Mouse (Mus musculus): ENCODE measurements around the gene Cdsn.

DNA sequence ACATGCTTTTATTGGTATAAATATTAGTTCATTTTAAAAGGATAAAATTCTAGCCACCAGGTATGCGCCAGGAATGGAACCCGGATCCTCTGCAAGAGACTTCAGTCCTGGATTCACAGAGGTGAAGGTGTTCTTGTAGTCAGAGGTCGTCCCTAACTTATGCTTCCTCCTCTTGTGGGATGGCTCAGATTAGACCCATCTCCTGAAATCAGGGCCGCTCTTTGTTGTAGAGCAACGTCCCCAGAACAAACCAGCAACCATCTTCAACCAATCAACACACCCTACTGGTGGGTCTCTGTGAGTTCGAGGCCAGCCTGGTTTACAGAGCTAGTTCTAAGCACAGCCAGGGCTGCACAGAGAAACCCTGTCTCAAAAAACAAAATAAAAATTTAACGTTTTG is 42.5 kb downstream of the Cdsn start:
- TF ChIP-seq CTCF (IDR thresholded peaks at IDR 0.05), result no peak
- no peak for TF ChIP-seq EP300 (IDR thresholded peaks at IDR 0.05)
